Mouse (Mus musculus) E14TG2a.4 (cell line): Measurements from ENCODE around the gene Hck.

ENCODE experiments used
- CTCF ChIP-seq: conservative IDR thresholded peaks from 2 replicates; pipeline ENCODE4 v1.5.1; 2014; ENCODE audit warnings: low read length
- POU5F1 ChIP-seq: IDR thresholded peaks from 2 replicates; pipeline ENCODE4 v1.6.1; 2014; ENCODE audit warnings: low read length, borderline replicate concordance

- peak; percentile 94 for TF ChIP-seq CTCF
- TF ChIP-seq POU5F1, result no peak
Measured at GRCm38 (mm10) chr2:153142620-153143199, 34.4 kb downstream of the Hck start.
